Mouse (Mus musculus) G1E-ER4 (cell line): ENCODE results near the gene Efcab3. TPM values are rescaled to one million over a fixed set of nuclear protein-coding genes. Genes with fewer than 3 reads are reported as not detected.

Experiments used
- GATA1 ChIP-seq: IDR thresholded peaks from one replicate; pipeline ENCODE4 v1.8.0; 2012; ENCODE audit warnings: low read length, inconsistent platforms
- polyA plus RNA-seq: library from polyadenylated mRNA; stranded (reverse); fragments of >175 nt; gene quantifications from 2 replicates; pipeline ENCODE4 v1.2.3, GENCODE M21; 2012

Gene Efcab3
- polyA plus RNA-seq, 1 experiment: not detected

- TF ChIP-seq GATA1: no peak
Measured at GRCm38 (mm10) chr11:105145211-105145610, 81.8 kb downstream of the Efcab3 start.

- TF ChIP-seq GATA1: no peak
Measured at GRCm38 (mm10) chr11:105146593-105146992, 83.2 kb downstream of the Efcab3 start, which contains the start of gene Gm10842. Gene Gm10842, plus strand, starts transcription at chr11:105146893.

GRCm38 (mm10) chr11:105149353-105149752, 86.0 kb downstream of the Efcab3 start:
- TF ChIP-seq GATA1: no peak

- TF ChIP-seq GATA1: no peak
Measured at GRCm38 (mm10) chr11:105149766-105150165, 86.4 kb downstream of the Efcab3 start.

GRCm38 (mm10) chr11:105150691-105151090, 87.3 kb downstream of the Efcab3 start:
- TF ChIP-seq GATA1: no peak

GRCm38 (mm10) chr11:105151226-105152016, 88.0 kb downstream of the Efcab3 start:
- TF ChIP-seq GATA1: no peak

GRCm38 (mm10) chr11:105152017-105152300, 88.6 kb downstream of the Efcab3 start:
- TF ChIP-seq GATA1: no peak

GRCm38 (mm10) chr11:105152357-105152899, 89.0 kb downstream of the Efcab3 start:
- peak; percentile 91 for TF ChIP-seq GATA1

GRCm38 (mm10) chr11:105153068-105153833, 89.9 kb downstream of the Efcab3 start:
- no peak for TF ChIP-seq GATA1

GRCm38 (mm10) chr11:105155915-105156314, 92.5 kb downstream of the Efcab3 start:
- no peak for TF ChIP-seq GATA1

- peak; percentile 49 for TF ChIP-seq GATA1
Measured at GRCm38 (mm10) chr11:105156748-105157267, 93.4 kb downstream of the Efcab3 start.

- no peak for TF ChIP-seq GATA1
Measured at GRCm38 (mm10) chr11:105158047-105158446, 94.7 kb downstream of the Efcab3 start.

- no peak for TF ChIP-seq GATA1
Measured at GRCm38 (mm10) chr11:105159673-105160360, 96.4 kb downstream of the Efcab3 start.

GRCm38 (mm10) chr11:105161411-105161810, 98.0 kb downstream of the Efcab3 start:
- TF ChIP-seq GATA1: no peak
